Mouse (Mus musculus): ENCODE data around the gene Prss27. TPM values are rescaled to one million over a fixed set of nuclear protein-coding genes. Genes with fewer than 3 reads are reported as not detected.

Prss27 gene
- polyA plus RNA-seq, 1 experiment = not detected

DNA sequence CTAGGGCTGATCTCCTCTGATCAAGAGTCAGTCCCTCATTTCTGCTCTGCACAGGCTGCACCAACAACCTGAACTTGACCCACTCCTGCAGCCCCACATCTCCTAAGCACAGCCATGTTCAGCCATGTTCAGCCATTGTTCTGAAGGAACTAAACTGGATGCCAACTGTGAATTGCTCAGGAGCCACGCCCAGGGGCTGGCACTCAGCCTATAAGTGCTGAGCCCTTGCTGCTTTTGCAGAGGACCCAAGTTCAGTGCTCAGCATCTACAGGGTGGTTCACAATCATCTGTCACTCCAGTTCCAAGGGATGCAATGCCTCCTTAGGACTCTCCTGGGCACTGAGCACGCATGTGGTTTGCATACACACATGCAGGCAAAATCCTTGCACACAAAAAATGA, 25.0 kb upstream of the Prss27 start:
- 47% methylated on average over 2 of the region's 2 CpGs for WGBS
- H3K4me3 ChIP-seq (replicated peaks; ENCODE audit: insufficient read depth, low read depth, low read length) = no peak overlapping the region
- H3K4me1 ChIP-seq (ENCODE audit: control insufficient read depth, insufficient read depth, low read length) = no peaks in the 10 kb centered on the region
- TF ChIP-seq CTCF (IDR thresholded peaks at IDR 0.05; ENCODE audit: borderline replicate concordance, insufficient read depth, low read depth, low read length) (no peak), POLR2A (IDR thresholded peaks at IDR 0.05; ENCODE audit: borderline replicate concordance, insufficient read depth, low read length) (no peak)
- no peak overlapping the region for H3K27ac ChIP-seq (ENCODE audit: insufficient read depth, low read length)
- DNase-seq = no peak
- H3K27me3 ChIP-seq (ENCODE audit: control insufficient read depth, insufficient read depth, low read length) = no peaks in the 10 kb centered on the region

DNA sequence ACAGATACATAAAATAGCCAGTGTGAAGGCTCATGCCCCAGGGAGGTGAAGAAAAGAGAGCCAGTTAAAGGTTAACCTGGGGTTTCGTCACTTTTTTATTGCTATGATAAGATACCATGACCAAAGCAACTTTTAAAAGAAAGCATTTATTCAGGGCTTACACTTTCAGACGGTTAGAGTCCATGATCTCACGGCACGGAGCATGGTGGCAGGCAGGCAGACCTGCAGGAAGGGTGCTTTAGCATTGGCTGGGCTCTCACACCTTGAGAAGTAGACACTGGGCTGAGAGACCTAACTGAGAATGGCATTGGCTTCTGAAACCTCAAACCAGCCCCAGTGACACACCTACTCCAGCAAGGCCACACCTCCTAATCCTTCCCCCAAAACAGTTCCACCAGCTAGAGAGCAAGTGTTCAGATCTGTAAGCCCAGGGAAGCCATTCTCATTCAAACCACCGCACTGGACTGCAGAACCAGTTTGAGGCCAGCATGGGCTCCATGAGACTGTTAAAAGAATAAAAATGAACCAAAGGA, 23.4 kb upstream of the Prss27 start:
- H3K27me3 ChIP-seq (ENCODE audit: control insufficient read depth, insufficient read depth, low read length) = no peaks in the 10 kb centered on the region
- no peak for DNase-seq
- H3K4me3 ChIP-seq (replicated peaks; ENCODE audit: insufficient read depth, low read depth, low read length) = no peak overlapping the region
- TF ChIP-seq POLR2A (IDR thresholded peaks at IDR 0.05; ENCODE audit: borderline replicate concordance, insufficient read depth, low read length) = no peak
- no peak for TF ChIP-seq CTCF (IDR thresholded peaks at IDR 0.05; ENCODE audit: borderline replicate concordance, insufficient read depth, low read depth, low read length)
- WGBS = 85% methylated on average over 5 of the region's 5 CpGs
- no peak overlapping the region for H3K27ac ChIP-seq (ENCODE audit: insufficient read depth, low read length)
- H3K4me1 ChIP-seq (ENCODE audit: control insufficient read depth, insufficient read depth, low read length) = no peaks in the 10 kb centered on the region

DNA sequence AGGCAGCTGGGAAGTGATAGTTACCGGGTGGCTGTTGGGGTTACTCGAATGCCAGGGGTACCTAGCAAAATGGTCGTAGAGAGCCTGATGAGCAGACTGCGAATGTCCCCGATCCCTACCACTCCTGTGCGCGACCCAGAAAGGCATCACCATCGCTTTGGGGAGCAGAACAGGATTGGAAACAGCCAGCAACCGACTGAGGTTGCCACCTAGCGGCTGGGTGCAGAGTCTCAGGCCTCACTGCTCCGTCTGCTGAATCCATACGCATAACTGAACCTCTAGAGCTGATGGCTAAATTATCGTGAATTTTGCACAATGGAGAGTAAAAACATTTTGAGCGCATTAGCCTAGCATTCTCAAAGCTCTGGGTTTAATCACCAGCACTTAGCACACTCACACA, 22.2 kb upstream of the Prss27 start:
- peak in 1 of 2 experiments; percentile 29 for DNase-seq
- 27% methylated on average over 14 of the region's 14 CpGs for WGBS
- H3K4me1 ChIP-seq (ENCODE audit: control insufficient read depth, insufficient read depth, low read length) = no peaks in the 10 kb centered on the region

DNA sequence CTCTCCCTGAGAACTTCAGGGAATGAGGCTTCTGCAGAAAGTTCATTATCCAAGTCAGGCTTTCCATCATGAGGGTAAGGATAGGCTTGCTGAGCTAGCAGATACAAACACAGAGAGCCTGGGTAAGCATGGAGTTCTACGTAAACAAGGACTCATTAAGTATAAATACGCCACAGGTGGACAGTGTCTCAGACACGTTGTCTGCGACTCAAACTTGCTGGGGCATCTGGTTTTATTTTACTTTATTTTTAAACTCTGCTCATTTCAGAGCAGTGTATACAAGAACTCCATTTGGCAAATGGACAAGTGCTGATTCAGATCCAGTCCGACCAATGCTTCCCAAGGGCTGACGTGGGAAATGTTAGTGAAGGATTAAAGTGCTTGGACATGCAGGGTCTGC, 17.2 kb upstream of the Prss27 start:
- Histone ChIP-seq H3K4me1 (ENCODE audit: control insufficient read depth, insufficient read depth, low read length) (no peaks in the 10 kb centered on the region), H3K27me3 (ENCODE audit: control insufficient read depth, insufficient read depth, low read length) (no peaks in the 10 kb centered on the region), H3K27ac (ENCODE audit: insufficient read depth, low read length) (no peak overlapping the region), H3K4me3 (replicated peaks; ENCODE audit: insufficient read depth, low read depth, low read length) (no peak overlapping the region)
- WGBS = 83% methylated on average over 6 of the region's 6 CpGs
- TF ChIP-seq POLR2A (IDR thresholded peaks at IDR 0.05; ENCODE audit: borderline replicate concordance, insufficient read depth, low read length) (no peak), CTCF (IDR thresholded peaks at IDR 0.05; ENCODE audit: borderline replicate concordance, insufficient read depth, low read depth, low read length) (no peak)
- DNase-seq = no peak

More for the DNA sequence above, 22.2 kb upstream of the Prss27 start:
- Histone ChIP-seq H3K27me3 (ENCODE audit: control insufficient read depth, insufficient read depth, low read length) (no peaks in the 10 kb centered on the region), H3K4me3 (replicated peaks; ENCODE audit: insufficient read depth, low read depth, low read length) (no peak overlapping the region), H3K27ac (ENCODE audit: insufficient read depth, low read length) (no peak overlapping the region)
- TF ChIP-seq CTCF (IDR thresholded peaks at IDR 0.05; ENCODE audit: borderline replicate concordance, insufficient read depth, low read depth, low read length) (peak; percentile 48; the same call in 1 of the 2 replicates), POLR2A (IDR thresholded peaks at IDR 0.05; ENCODE audit: borderline replicate concordance, insufficient read depth, low read length) (no peak)

DNA sequence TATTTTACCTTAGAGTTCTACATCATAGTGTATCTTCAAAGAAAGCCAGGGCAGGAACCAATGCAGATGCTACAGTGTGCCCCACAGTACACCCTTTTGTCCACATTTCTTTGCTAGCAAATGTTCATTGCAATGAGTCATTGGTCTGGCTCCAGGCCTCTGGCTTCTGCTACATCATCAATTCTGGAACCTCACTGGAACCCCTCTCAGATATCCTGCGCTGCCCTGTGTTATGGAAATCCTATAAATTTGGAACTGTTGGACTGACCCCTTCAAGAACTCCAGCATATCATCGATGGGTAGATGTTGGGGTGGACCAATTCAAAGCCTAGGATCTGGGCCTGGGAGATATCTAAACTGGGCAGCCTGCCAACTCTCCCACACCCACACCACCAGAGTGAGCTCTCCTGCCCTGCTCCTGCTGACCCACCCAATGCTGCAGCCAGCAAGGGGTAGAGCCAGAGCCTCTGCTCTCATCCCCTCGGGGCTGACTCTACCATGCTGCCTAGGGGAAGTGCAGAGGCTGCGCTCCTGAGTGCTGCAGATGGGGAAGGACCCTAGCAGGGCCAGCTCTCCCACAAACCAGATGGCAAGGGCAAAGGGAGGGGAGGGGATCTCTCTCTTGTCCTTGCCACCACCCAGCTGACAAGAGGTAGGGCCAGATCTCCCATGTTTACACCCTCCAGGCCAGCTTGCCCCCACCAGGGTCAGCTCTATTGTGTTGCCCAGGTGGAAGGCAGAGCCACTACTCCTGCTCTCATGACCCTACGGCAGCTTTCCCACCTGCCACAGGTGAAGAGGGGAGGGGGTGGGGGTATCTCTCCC, 16.4 kb upstream of the Prss27 start:
- no peaks in the 10 kb centered on the region for H3K4me1 ChIP-seq (ENCODE audit: control insufficient read depth, insufficient read depth, low read length)
- H3K4me3 ChIP-seq (replicated peaks; ENCODE audit: insufficient read depth, low read depth, low read length) = no peak overlapping the region
- TF ChIP-seq POLR2A (IDR thresholded peaks at IDR 0.05; ENCODE audit: borderline replicate concordance, insufficient read depth, low read length) (no peak), CTCF (IDR thresholded peaks at IDR 0.05; ENCODE audit: borderline replicate concordance, insufficient read depth, low read depth, low read length) (no peak)
- H3K27ac ChIP-seq (ENCODE audit: insufficient read depth, low read length) = no peak overlapping the region
- WGBS = 64% methylated on average over 5 of the region's 5 CpGs
- no peaks in the 10 kb centered on the region for H3K27me3 ChIP-seq (ENCODE audit: control insufficient read depth, insufficient read depth, low read length)
- DNase-seq = no peak

DNA sequence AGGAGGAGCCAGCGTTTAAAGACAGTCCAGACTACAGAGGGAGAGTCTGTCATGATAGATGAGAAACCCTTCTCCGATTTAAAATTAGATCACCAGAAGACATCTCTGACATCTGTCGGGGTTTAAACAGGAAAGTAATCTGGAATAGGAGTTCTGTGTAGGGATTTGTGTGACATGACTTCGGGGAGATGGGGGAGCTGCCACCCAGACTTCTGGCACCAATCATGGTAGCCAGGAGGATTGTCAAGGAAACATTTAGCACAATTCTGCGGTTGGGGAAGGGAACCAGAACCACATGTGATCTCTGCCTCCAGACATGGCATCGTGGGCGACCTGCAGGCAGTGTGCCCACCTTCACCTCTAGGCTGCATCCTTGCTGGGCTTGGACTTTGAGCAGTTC, 8.5 kb upstream of the Prss27 start:
- H3K4me1 ChIP-seq (ENCODE audit: control insufficient read depth, insufficient read depth, low read length) = no peaks in the 10 kb centered on the region
- 66% methylated on average over 7 of the region's 7 CpGs for WGBS
- H3K27ac ChIP-seq (ENCODE audit: insufficient read depth, low read length) = no peak overlapping the region
- DNase-seq = no peak
- H3K27me3 ChIP-seq (ENCODE audit: control insufficient read depth, insufficient read depth, low read length) = no peaks in the 10 kb centered on the region
- TF ChIP-seq CTCF (IDR thresholded peaks at IDR 0.05; ENCODE audit: borderline replicate concordance, insufficient read depth, low read depth, low read length) (no peak), POLR2A (IDR thresholded peaks at IDR 0.05; ENCODE audit: borderline replicate concordance, insufficient read depth, low read length) (no peak)
- no peak overlapping the region for H3K4me3 ChIP-seq (replicated peaks; ENCODE audit: insufficient read depth, low read depth, low read length)

DNA sequence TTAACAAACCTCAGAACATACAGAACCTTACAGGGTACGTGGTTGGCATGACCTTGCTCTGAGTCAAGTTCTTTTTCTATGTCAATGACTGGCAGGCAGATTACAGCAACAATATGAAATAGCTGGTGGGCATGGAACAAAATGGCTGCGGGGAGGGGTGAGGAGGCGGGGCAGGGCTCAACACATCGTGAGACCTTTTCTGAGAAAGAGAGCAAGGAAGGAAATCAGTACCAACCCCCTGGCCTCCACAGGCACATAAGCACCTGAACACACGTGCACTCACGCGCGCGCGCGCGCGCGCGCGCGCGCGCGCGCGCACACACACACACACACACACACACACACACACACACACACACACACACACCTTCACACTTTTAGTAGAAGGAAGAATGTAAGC, 7.4 kb upstream of the Prss27 start:
- H3K27me3 ChIP-seq (ENCODE audit: control insufficient read depth, insufficient read depth, low read length) = no peaks in the 10 kb centered on the region
- H3K4me1 ChIP-seq (ENCODE audit: control insufficient read depth, insufficient read depth, low read length) = no peaks in the 10 kb centered on the region

DNA sequence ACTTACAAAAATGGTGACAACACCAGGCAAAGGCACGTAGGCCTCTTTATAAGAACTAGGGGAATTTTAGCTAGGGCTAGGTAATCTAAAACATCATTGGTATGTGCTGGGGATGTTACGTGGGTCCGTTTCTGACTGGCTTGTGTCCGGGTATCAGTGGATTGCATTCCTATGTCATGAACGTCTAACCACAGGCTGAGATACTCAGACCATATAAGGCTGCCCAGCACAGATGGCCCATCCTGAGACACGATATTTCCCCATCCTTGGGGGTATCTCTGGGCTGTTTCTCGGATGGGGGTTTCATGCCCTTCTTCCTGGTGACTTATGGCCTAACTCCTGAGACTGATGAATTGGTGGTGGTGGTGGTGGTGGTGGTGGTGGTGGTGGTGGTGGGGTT, 2.9 kb upstream of the Prss27 start:
- H3K27ac ChIP-seq (ENCODE audit: insufficient read depth, low read length) = no peak overlapping the region
- H3K4me1 ChIP-seq (ENCODE audit: control insufficient read depth, insufficient read depth, low read length) = peaks cover 3% of the 10 kb centered on the region; the same call in 1 of the 2 replicates
- TF ChIP-seq POLR2A (IDR thresholded peaks at IDR 0.05; ENCODE audit: borderline replicate concordance, insufficient read depth, low read length) (no peak), CTCF (IDR thresholded peaks at IDR 0.05; ENCODE audit: borderline replicate concordance, insufficient read depth, low read depth, low read length) (no peak)
- no peak for DNase-seq
- 78% methylated on average over 7 of the region's 7 CpGs for WGBS
- H3K4me3 ChIP-seq (replicated peaks; ENCODE audit: insufficient read depth, low read depth, low read length) = no peak overlapping the region
- no peaks in the 10 kb centered on the region for H3K27me3 ChIP-seq (ENCODE audit: control insufficient read depth, insufficient read depth, low read length)

More for the DNA sequence above, 7.4 kb upstream of the Prss27 start:
- no peak overlapping the region for H3K4me3 ChIP-seq (replicated peaks; ENCODE audit: insufficient read depth, low read depth, low read length)
- TF ChIP-seq CTCF (IDR thresholded peaks at IDR 0.05; ENCODE audit: borderline replicate concordance, insufficient read depth, low read depth, low read length) = no peak
- TF ChIP-seq POLR2A (IDR thresholded peaks at IDR 0.05; ENCODE audit: borderline replicate concordance, insufficient read depth, low read length) = no peak
- DNase-seq = no peak
- 72% methylated on average over 22 of the region's 22 CpGs for WGBS
- no peak overlapping the region for H3K27ac ChIP-seq (ENCODE audit: insufficient read depth, low read length)

Measured in cerebellum, adult 2 months (tissue).